Mouse (Mus musculus): ENCODE data around the gene Nop58.
"Not testable (repeated sequence)": the region's sequence is repeated elsewhere in the genome, so short reads cannot be mapped to it uniquely, and the experiment has no call there.

Nop58 gene

DNA sequence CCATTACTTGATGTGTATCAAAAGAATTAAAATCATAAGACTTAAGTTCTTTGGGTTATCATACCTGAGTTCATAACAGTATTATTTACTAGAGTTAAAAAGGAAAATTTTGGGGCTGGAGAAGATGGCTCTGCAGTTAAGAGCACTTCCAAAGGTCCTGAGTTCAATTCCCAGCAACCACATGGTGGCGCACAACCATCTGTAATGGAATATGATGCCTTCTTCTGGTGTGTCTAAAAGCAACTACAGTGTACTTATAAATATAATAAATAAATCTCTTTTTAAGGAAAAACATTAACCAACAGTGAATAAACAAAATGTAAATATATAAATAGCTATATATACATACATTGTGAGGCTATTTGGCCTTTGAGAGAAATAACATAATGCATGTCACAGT lies 17.0 kb downstream of the Nop58 start:
- no peak for DNase-seq (ENCODE audit: low read depth in 1 of 2, low spot score in 2 of 2)

DNA sequence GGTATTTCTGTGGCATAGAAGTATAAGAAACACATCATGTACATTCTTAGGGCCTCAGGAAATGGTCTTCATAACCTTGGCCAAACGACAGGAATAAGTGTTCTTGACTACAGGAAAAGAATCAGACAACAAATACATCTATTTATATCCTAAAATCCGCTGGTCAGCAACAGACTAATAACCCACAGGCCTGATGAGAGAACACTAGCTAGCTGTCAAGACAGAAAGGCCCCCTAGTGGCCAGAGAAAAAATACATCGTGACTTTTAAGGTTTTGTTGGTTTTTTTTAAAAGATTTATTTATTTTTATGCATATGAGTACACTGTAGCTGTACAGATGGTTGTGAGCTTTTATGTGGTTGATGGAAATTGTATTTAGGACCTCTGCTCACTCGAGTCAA lies 35.1 kb downstream of the Nop58 start:
- no peak for DNase-seq (ENCODE audit: low read depth in 1 of 2, low spot score in 2 of 2)

DNA sequence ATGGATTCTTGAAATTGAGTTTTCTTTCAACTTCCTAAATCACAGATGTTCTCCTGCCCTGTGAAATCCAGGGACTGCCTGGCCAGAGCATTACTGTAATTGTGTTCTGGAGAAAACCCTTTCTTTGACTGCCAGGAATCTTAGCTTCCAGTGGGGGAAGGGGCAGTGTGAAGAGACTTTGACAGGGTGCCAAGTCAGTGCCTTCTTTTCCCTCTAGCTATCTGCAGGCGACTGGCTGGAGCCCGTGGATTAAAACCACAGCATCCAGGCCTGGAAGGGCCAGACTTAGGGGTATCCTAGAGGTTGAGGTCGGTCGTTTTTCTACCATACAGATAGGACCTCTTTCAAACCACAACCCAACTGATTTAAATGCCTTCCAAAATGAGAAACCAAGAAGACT lies 40.9 kb downstream of the Nop58 start:
- no peak for DNase-seq (ENCODE audit: low read depth in 1 of 2, low spot score in 2 of 2)

DNA sequence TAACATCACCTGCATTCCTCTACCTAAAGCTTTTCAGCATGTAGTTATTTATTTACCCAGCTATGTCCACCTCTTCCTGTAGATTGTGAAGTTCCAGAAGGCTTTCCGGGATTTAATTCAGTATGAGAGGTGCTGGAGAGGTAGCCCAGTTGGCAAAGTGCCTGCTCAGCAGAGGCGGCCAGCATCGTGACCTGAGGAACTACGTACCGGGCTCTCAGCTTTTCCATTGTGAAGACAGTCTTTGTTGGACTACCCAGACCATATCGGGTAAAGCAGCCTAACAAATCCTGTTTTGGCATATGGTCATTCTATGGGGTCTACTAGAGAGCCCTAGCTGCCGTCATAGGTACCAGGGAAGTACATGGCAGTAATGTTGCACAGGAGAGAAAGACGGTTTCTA lies 45.3 kb downstream of the Nop58 start:
- no peak for DNase-seq (ENCODE audit: low read depth in 1 of 2, low spot score in 2 of 2)

DNA sequence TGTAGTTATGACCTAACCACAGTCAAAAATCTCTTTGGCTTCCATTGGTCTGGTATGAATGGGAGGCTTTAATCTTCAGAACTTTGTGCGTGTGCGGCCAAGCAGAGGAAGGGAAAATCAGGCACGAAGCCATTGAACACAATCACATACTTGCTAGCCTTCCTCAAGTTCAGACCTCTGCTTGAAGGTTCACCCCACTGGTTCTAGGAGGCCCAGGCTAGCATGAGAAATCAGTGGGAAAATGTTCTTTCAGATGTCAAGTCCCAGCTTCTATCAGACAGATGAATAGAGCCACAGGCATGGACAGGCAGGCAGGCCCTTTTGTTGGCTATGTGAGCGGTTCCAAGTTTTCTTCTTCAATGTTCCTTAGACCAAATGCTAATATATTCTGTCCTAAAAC lies 46.0 kb downstream of the Nop58 start:
- DNase-seq (ENCODE audit: low read depth in 1 of 2, low spot score in 2 of 2): no peak

DNA sequence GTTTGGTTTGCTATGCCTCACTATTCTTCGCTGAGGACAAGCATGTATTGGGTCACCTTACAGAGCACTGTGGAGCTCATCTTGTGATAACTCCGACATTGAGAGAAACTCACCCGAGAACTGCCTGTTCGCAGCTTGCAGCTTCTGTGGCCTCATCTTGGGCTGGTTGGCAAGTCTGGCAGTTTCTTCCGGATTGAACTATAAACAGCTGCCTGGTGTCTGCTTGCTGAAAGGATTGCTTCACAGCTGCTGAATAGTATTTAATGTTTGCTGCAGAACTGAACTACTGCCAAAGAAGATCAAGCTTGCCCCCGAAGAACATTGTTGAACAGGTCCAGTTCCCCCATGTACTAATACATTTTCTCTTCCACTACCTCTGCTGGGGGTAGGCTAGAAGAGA lies 49.3 kb downstream of the Nop58 start:
- DNase-seq (ENCODE audit: low read depth in 1 of 2, low spot score in 2 of 2): no peak

DNA sequence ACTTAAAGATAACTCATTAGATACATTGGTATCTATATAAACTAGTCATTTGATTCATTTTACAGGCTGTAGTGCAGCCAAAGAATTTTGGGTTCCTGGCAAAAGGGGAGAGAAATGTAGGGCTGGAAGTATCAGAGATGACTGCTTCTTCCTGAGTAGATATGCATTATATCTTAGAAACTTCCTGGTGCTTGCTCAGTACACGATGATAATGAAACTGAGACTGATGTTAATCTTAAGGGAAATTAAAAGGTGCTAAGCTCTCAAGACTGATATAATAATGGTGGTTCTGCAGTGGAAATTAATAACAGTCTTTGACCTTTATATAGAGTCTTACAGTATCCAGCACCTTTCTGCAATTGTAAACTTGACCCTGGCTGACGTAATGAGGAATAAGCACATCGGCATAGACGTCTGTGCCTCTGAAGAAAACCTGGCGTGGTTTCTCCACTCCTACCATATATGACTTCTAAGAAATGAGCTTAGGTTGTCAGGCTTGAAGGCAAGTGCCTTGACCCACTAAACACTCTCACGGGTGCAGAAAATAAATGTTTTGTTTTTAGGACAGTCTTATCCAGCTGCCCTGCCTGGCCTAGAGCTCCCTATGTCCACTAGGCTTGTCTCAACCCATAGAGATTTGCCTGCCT lies 54.1 kb downstream of the Nop58 start:
- DNase-seq (ENCODE audit: low read depth in 1 of 2, low spot score in 2 of 2): no peak

DNA sequence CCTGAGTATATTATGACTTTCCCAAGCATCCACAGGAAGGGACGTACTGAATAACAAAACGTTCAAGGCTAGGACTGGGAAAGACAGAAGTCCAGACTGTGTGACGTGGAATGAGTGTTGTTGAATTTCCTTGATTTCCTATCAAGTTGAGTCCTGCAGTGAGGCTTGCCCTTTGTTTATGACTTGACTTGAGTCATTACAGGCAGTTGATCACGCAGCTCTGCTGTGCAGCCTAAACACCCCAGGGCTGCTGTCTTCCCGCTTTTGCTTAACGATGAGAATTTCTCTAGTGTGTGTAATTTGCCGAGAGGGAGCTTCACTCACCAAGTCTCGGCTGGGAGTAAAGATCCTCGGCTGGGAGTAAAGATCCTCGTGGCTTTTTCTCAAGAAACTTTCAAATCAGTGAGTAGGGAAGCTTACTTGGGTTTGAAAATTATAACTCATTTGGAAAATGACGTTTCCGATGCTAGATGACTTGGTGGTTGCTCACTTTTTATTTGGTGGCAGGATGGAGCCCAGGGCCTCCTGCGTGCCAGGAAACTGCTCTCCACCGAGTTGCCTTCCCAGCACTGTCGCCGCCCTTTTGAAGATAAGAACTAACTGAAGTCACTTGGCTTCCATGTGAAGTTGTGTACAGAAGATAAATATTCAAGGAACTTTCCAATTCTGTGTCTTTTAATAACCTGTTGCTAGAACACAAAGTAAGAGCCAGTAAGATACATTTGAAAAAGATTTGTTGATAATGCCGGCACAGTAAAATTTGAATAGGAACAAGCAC lies 55.0 kb downstream of the Nop58 start:
- no peak for DNase-seq (ENCODE audit: low read depth in 1 of 2, low spot score in 2 of 2)

DNA sequence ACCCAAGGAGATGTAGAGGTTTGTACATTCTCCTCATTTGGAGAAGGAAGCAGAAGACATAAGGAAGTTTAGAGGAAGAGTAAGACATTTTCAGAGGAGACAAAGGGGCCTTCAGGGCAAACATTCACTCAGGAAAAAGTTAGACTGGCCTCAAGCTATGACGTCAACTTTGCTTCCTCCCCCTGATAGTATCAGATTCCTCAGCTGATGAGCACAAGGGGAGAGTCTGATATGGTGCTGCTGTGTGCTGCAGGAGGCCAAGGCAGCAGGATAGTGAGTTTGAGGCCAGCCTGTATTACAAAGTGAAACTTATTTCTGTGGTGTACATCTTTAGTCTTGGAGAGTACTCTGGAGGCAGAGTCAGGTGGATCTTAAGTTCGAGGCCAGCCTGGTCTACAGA lies 64.3 kb downstream of the Nop58 start:
- no peak for DNase-seq (ENCODE audit: low read depth in 1 of 2, low spot score in 2 of 2)

DNA sequence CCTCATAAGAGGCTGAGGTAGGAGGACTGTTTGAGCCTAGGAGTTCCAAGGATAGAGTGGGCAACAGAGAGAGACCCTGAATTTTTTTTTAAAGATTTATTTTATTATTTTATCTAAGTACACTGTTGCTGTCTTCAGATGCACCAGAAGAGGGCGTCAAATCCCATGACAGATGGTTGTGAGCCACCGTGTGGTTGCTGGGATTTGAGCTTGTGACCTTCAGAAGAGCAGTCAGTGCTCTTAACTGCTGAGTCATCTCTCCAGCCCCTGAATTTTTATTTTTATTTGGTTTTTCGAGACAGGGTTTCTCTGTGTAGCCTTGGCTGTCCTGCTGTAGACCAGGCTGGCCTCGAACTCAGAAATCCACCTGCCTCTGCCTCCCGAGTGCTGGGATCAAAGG lies 65.0 kb downstream of the Nop58 start:
- DNase-seq (ENCODE audit: low read depth in 1 of 2, low spot score in 2 of 2): not testable (repeated sequence)

DNA sequence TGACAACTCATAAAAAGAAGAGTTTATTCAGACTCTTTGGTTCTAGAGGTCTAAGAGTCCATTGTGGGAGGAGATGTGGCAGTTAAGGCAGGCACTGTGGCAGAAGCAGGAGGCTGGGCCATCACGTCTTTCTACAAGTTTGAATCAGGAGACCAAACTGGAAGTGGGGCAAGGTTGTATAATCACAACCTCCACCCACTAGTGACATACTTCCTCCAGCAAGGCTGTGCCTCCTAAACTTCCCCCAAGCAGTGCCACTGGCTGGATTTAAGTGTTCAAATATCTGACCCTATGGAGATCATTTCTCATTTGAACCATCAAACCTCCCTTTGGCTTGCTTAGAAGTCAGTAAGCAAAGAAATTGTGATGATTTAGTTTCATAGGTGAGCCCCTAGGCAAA lies 70.5 kb downstream of the Nop58 start:
- peak in 1 of 2 experiments; percentile 3 for DNase-seq (ENCODE audit: low read depth in 1 of 2, low spot score in 2 of 2)

DNA sequence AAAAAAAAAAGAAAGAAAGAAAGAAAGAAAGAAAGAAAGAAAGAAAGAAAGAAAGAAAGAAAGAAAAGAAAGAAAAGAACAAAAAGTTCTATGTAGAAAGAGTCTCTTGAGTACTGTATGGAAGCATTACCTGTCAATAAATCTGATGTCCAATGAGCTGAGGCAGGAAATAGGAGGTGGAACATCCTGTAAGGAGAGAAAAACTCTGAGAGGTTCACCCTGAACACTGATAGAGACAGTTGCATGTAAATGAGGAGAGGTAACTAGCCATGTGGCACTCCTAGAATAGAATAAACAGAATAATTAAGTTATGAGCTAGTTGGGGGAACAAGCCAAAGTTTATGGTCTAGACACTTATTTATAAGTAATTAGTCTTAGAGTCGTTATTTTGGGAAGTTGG lies 73.6 kb downstream of the Nop58 start:
- no peak for DNase-seq (ENCODE audit: low read depth in 1 of 2, low spot score in 2 of 2)

DNA sequence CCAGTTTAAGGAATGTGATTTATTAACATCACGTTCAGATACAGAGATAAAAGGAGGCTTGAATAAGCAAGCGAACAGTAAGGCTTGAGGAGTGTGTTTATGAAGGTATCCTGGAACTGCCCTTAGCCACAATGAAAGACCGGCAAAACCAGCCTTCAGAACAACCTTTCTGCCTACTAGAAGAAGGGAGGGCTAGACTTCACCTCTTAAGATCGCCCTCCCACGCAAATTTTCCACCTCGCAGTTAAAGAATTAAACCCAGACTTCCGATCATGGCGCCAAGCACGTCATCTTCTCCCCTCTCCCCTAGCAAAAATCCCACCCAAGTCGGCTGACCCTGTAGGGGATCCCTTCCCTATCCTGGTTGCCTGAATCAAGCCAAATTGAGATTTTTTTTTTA lies 77.4 kb downstream of the Nop58 start:
- DNase-seq (ENCODE audit: low read depth in 1 of 2, low spot score in 2 of 2): no peak

DNA sequence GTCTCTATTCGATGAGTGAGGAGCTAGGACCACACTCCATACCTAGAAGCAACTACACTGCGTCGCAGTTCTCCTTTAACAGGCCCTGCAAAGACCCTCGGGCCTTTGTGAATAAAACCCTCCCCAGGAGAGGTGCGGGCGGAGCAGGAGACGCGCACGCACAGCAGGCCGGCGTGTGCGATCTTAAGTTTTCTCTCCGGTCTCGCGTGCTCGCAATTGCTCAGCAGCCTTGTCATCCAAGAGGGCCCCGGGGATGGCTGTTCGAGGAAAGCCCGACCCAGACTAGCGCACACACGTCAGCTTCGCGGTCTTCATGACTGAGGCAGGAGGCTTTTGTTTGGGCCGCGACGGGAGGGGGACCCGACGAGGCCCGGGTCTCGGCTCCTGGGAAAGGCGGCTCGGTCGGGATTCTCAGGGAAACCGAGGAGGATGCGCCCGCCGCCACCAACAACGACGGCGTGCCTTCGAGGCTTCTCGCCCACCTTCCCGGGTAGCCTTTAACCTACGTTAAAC lies 77.9 kb downstream of the Nop58 start:
- no peak for DNase-seq (ENCODE audit: low read depth in 1 of 2, low spot score in 2 of 2)

DNA sequence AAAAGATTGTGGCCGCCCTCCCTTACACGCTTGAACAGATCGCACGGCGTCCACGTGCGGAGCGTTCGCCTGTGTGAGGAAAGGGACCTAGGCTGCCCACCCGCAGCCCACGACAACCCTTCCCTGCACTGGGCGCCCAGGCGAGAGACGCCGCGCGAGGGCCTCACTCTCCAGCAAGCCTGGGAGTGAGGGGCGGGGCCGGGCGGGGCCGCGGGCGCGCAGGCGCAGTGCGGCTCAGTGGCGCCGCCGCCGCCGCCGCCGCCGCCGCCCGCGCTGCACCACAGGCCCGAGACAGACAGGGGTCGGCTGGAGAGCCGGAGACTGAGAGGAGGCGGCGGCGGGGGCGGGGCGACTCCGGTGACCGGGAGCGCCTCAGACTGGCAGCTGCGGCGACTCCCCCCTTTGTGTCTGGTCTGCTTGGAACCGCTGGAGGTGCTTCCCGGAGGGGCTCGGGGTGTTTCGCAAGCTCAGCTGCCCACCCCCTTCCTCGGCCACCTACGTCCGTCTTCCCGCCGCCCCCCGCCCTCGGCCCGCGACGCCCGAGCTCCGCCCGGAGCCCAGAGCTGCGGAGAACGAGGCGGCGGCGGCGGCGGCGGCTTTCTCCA lies 78.5 kb downstream of the Nop58 start, which contains the start of gene Bmpr2:
TSS of gene Bmpr2 (plus strand) at position 237 of the 605 bp plus-strand sequence.
- DNase-seq (ENCODE audit: low read depth in 1 of 2, low spot score in 2 of 2): peak; percentile 50 to 57

DNA sequence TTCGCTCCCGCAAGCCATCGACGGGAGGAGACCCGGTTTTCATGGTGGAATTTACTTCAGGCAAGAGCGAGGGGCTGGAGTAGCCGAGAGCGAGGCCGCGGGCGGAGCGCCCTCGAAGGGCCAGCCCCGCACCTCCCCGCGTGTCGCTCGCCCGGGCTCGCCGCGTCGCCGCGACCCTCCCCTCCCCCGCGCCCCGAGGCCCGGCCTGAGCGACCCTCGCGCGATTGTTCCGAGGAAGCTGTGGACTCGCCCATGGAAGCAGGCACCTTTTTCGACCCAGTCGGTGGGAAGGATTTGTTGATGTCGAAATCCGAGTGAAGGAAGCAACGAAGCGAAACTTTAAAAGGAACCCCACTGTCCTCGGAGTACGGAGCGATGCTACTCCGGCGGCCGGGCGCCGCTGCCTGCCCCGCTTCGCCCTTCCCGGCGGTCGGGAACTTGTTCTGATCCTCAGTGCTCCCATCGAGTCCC lies 79.0 kb downstream of the Nop58 start:
- DNase-seq (ENCODE audit: low read depth in 1 of 2, low spot score in 2 of 2): peak in 1 of 2 experiments; percentile 30

DNA sequence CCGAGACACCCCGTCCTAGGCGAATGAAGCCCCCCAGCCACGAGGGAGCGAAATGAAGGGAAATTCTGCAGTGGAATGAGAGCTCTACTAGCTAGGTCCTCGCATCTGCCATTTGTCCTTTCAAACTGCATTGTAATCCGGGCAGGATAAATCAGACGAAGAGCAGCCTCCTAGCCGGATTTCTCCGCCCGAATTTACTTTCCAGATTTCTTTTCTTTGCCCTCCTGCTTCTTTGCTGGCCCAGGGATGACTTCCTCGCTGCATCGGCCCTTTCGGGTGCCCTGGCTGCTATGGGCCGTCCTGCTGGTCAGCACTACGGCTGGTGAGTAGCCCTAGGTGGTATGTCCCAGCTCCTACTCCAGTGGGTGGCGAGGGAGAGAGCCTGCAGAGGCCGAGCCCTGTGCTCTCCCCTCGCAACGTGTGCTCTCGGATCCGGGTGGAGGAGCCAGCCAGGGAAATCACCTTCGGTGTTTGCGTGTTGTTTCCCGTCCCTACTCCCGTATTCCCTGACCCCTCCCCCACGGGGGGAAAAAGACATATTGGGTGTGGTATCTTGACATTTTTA lies 79.7 kb downstream of the Nop58 start:
- DNase-seq (ENCODE audit: low read depth in 1 of 2, low spot score in 2 of 2): peak in 1 of 2 experiments; percentile 12

DNA sequence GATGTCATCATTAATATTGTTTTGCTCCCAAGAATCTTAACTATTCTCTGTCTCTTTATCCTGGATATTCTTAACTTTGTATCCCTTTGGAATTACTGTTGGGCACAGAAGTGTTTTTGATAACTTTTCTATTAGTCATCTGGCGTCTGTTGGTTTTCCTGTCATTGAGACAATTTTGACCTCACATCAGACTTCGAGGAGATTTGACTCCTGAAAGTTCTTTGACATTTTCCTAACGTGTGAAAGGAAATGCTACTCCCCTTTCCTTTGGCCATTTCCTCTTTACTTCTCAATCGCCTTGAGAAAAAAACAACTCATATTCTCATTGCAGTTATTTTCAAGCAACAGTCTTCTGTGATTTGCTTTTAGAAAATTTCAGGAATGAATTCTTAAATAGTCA lies 80.5 kb downstream of the Nop58 start:
- no peak for DNase-seq (ENCODE audit: low read depth in 1 of 2, low spot score in 2 of 2)

DNA sequence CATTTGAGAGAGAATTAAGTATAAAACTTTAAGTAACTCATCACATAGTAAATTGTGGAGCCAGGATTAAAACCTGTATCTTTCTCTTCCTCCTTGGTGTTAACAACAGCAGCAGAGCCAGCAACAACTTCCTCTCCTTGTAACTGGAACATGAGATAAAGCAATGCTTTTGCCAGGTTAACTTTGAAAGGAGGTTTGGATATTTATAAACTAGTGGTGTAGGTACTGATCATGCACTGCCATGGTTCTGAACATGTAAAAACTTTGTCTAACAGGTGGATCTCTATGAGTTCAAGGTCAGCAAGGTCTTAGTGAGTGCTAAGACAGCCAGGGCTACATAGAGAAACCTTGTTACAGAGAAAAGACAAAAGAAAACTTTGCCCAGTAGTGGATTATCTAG lies 81.9 kb downstream of the Nop58 start:
- DNase-seq (ENCODE audit: low read depth in 1 of 2, low spot score in 2 of 2): no peak

Data from monocyte, adult 2 months (primary cell).